Mouse (Mus musculus): Measurements from ENCODE around the gene Sgk1. TPM values are rescaled to one million over a fixed set of nuclear protein-coding genes. Genes with fewer than 3 reads are reported as not detected.
A peak's percentile ranks its signal among the peaks of the same experiment; 100 is the strongest.

Gene Sgk1
- 51.7 and 80.5 TPM in 2 replicates for polyA plus RNA-seq (2012; rRNA removed)

GRCm38 (mm10) chr10:21882184-21883081, at the start of gene Sgk1:
Sgk1 (plus strand) TSS chr10:21882184.
- DNase-seq: no peak
- WGBS: 9% methylated on average over 36 of the region's 36 CpGs
- peaks cover 2% of the 10 kb centered on the region; the same call in 1 of the 2 replicates for H3K4me1 ChIP-seq (ENCODE audit: control insufficient read depth, insufficient read depth, low read length)
- H3K4me3 ChIP-seq (replicated peaks; ENCODE audit: extremely low read depth, low read depth, low read length): peak within 1 kb of the TSS; percentile 36
- TF ChIP-seq POLR2A (IDR thresholded peaks at IDR 0.05; ENCODE audit: borderline replicate concordance, extremely low read depth, low read depth, low read length) (no peak), CTCF (IDR thresholded peaks at IDR 0.05; ENCODE audit: insufficient read depth, low read length) (no peak)

- WGBS: 88% methylated on average over 2 of the region's 2 CpGs
- no peak overlapping the region for H3K4me3 ChIP-seq (replicated peaks; ENCODE audit: extremely low read depth, low read depth, low read length)
- TF ChIP-seq CTCF (IDR thresholded peaks at IDR 0.05; ENCODE audit: insufficient read depth, low read length) (no peak), POLR2A (IDR thresholded peaks at IDR 0.05; ENCODE audit: borderline replicate concordance, extremely low read depth, low read depth, low read length) (no peak)
- no peak for DNase-seq
- H3K4me1 ChIP-seq (ENCODE audit: control insufficient read depth, insufficient read depth, low read length): no peaks in the 10 kb centered on the region
Measured at GRCm38 (mm10) chr10:21832282-21832681, 49.7 kb upstream of the Sgk1 start.

- WGBS: 85% methylated on average over 3 of the region's 3 CpGs
- no peaks in the 10 kb centered on the region for H3K4me1 ChIP-seq (ENCODE audit: control insufficient read depth, insufficient read depth, low read length)
- TF ChIP-seq CTCF (IDR thresholded peaks at IDR 0.05; ENCODE audit: insufficient read depth, low read length) (no peak), POLR2A (IDR thresholded peaks at IDR 0.05; ENCODE audit: borderline replicate concordance, extremely low read depth, low read depth, low read length) (no peak)
- DNase-seq: no peak
- no peak overlapping the region for H3K4me3 ChIP-seq (replicated peaks; ENCODE audit: extremely low read depth, low read depth, low read length)
Measured at GRCm38 (mm10) chr10:21833757-21834156, 48.2 kb upstream of the Sgk1 start.

- no peaks in the 10 kb centered on the region for H3K4me1 ChIP-seq (ENCODE audit: control insufficient read depth, insufficient read depth, low read length)
- no peak for DNase-seq
- WGBS: 77% methylated on average over 7 of the region's 7 CpGs
- no peak for TF ChIP-seq CTCF (IDR thresholded peaks at IDR 0.05; ENCODE audit: insufficient read depth, low read length)
- no peak for TF ChIP-seq POLR2A (IDR thresholded peaks at IDR 0.05; ENCODE audit: borderline replicate concordance, extremely low read depth, low read depth, low read length)
- H3K4me3 ChIP-seq (replicated peaks; ENCODE audit: extremely low read depth, low read depth, low read length): no peak overlapping the region
Measured at GRCm38 (mm10) chr10:21835077-21835476, 46.9 kb upstream of the Sgk1 start.

GRCm38 (mm10) chr10:21839248-21840155, 42.5 kb upstream of the Sgk1 start:
- Histone ChIP-seq H3K4me3 (replicated peaks; ENCODE audit: extremely low read depth, low read depth, low read length) (no peak overlapping the region), H3K4me1 (ENCODE audit: control insufficient read depth, insufficient read depth, low read length) (no peaks in the 10 kb centered on the region)
- TF ChIP-seq CTCF (IDR thresholded peaks at IDR 0.05; ENCODE audit: insufficient read depth, low read length): no peak
- TF ChIP-seq POLR2A (IDR thresholded peaks at IDR 0.05; ENCODE audit: borderline replicate concordance, extremely low read depth, low read depth, low read length): no peak
- WGBS: 42% methylated on average over 13 of the region's 13 CpGs
- DNase-seq: no peak

- no peak for DNase-seq
- Histone ChIP-seq H3K4me3 (replicated peaks; ENCODE audit: extremely low read depth, low read depth, low read length) (no peak overlapping the region), H3K4me1 (ENCODE audit: control insufficient read depth, insufficient read depth, low read length) (no peaks in the 10 kb centered on the region; the same call in 1 of the 2 replicates)
- no peak for TF ChIP-seq POLR2A (IDR thresholded peaks at IDR 0.05; ENCODE audit: borderline replicate concordance, extremely low read depth, low read depth, low read length)
- no peak for TF ChIP-seq CTCF (IDR thresholded peaks at IDR 0.05; ENCODE audit: insufficient read depth, low read length)
- 90% methylated on average over 6 of the region's 6 CpGs for WGBS
Measured at GRCm38 (mm10) chr10:21843326-21843725, 38.7 kb upstream of the Sgk1 start.

- no peak overlapping the region for H3K4me3 ChIP-seq (replicated peaks; ENCODE audit: extremely low read depth, low read depth, low read length)
- H3K4me1 ChIP-seq (ENCODE audit: control insufficient read depth, insufficient read depth, low read length): no peaks in the 10 kb centered on the region; the same call in 1 of the 2 replicates
- WGBS: 68% methylated on average over 8 of the region's 8 CpGs
- DNase-seq: no peak
- TF ChIP-seq CTCF (IDR thresholded peaks at IDR 0.05; ENCODE audit: insufficient read depth, low read length) (no peak), POLR2A (IDR thresholded peaks at IDR 0.05; ENCODE audit: borderline replicate concordance, extremely low read depth, low read depth, low read length) (no peak)
Measured at GRCm38 (mm10) chr10:21843861-21844260, 38.1 kb upstream of the Sgk1 start.

- no peak for DNase-seq
- Histone ChIP-seq H3K4me1 (ENCODE audit: control insufficient read depth, insufficient read depth, low read length) (no peaks in the 10 kb centered on the region; the same call in 1 of the 2 replicates), H3K4me3 (replicated peaks; ENCODE audit: extremely low read depth, low read depth, low read length) (no peak overlapping the region)
- no peak for TF ChIP-seq CTCF (IDR thresholded peaks at IDR 0.05; ENCODE audit: insufficient read depth, low read length)
- TF ChIP-seq POLR2A (IDR thresholded peaks at IDR 0.05; ENCODE audit: borderline replicate concordance, extremely low read depth, low read depth, low read length): no peak
- WGBS: 80% methylated on average over 7 of the region's 7 CpGs
Measured at GRCm38 (mm10) chr10:21844391-21844790, 37.6 kb upstream of the Sgk1 start.

GRCm38 (mm10) chr10:21845601-21846282, 36.2 kb upstream of the Sgk1 start:
- 81% methylated on average over 10 of the region's 10 CpGs for WGBS
- Histone ChIP-seq H3K4me3 (replicated peaks; ENCODE audit: extremely low read depth, low read depth, low read length) (no peak overlapping the region), H3K4me1 (ENCODE audit: control insufficient read depth, insufficient read depth, low read length) (no peaks in the 10 kb centered on the region; the same call in 1 of the 2 replicates)
- no peak for TF ChIP-seq CTCF (IDR thresholded peaks at IDR 0.05; ENCODE audit: insufficient read depth, low read length)
- no peak for TF ChIP-seq POLR2A (IDR thresholded peaks at IDR 0.05; ENCODE audit: borderline replicate concordance, extremely low read depth, low read depth, low read length)
- DNase-seq: no peak

All from lung, adult 2 months (tissue).